Mouse (Mus musculus) T-cell, adult 66 days (primary cell): ENCODE results near the gene Cpsf7. TPM values are rescaled to one million over a fixed set of nuclear protein-coding genes. Genes with fewer than 3 reads are reported as not detected.

ENCODE experiments used
- total RNA-seq, 2 experiments: library from RNA; stranded (reverse); gene quantifications; 3 replicates in 1 of 2; 4 replicates in 1 of 2; pipeline ENCODE4 v1.2.4; 2023

Gene Cpsf7
- 100 to 1,000 TPM; 126 to 129 TPM for total RNA-seq

DNA sequence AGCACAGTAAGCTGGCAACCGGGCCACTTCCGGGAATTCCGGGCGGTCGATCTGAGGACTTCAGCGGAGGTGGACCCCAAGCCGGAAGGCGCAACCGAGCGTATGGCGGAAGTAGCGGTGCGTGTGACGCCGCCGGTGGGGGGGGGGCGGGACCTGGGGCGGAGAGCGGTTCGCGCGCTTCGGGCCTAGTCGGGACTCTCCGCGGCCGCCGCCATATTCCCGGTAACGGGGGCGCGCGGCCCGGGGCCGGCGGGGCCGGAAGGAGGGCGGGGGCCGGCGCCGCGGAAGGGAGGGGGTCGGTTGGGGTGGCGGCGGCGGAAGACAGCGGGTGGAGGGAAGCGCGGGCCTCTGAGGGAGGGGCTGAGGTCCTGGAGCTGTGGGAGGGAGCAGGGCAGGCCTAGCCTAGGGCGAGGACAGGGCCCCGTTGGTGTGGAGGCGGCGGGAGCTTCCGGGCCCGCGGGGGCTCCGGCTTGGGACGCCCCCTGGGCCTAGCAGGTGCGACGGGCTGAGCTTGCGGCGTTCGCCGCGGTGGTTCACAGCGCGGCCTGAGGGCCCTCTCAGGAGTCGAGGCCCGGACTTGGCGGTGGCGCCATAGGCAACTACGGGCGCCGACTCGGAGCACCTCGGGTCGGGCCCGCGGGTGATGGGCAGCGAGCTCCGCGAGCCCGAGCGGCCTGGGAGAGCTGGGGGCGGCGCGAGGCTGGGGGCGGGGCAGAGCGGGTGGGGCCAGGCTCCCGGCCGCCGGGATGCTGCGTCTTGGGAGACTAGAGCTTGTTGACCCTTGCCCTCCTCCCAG lies at the start of gene Cpsf7:
TSS of gene Cpsf7 (plus strand) at position 161 of the 796 bp plus-strand sequence.

DNA sequence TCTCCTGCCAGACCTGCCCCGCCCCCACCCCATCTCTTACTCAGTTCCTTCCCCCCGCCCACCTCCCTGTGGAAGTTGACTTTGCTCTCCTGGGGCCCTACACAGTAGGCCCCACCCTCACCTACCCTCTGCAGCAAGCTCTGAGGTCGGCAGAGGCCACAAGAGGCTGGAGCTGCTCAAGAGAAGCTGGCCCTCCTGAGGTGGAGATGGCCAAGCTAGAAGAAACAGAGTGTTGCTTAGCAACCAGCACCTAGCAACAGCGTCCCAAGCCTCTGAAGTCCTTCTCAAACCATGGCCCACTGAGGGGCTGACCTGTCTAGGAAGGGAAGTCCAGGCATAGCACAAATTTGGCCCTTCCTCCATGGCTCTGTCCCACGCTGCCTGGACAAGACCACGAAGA lies 42.4 kb upstream of the Cpsf7 start, which contains the start of gene Ppp1r32:
TSS of gene Ppp1r32 (minus strand) at position 226 of the 400 bp plus-strand sequence.

DNA sequence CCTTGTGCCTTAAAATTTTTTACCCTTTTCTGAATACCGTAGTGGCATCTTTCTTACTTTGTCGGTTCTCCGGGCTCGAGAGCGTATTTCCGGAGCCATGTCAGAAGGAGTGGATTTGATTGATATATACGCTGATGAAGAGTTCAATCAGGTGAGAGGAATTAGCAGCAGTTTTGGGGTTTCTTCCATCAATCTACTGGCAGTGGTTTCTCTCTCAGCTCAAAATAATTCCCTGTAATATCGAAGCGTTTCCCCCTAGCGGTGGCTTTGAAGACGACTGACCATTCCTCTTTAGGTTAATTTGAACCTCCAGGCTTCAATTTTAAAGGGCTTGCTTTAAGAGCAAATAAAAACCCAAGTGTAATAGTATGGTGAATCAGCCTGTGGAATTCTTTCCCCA lies 844 bp downstream of the Cpsf7 start, which contains the start of gene Sdhaf2:
TSS of gene Sdhaf2 (minus strand) at position 233 of the 400 bp plus-strand sequence.

DNA sequence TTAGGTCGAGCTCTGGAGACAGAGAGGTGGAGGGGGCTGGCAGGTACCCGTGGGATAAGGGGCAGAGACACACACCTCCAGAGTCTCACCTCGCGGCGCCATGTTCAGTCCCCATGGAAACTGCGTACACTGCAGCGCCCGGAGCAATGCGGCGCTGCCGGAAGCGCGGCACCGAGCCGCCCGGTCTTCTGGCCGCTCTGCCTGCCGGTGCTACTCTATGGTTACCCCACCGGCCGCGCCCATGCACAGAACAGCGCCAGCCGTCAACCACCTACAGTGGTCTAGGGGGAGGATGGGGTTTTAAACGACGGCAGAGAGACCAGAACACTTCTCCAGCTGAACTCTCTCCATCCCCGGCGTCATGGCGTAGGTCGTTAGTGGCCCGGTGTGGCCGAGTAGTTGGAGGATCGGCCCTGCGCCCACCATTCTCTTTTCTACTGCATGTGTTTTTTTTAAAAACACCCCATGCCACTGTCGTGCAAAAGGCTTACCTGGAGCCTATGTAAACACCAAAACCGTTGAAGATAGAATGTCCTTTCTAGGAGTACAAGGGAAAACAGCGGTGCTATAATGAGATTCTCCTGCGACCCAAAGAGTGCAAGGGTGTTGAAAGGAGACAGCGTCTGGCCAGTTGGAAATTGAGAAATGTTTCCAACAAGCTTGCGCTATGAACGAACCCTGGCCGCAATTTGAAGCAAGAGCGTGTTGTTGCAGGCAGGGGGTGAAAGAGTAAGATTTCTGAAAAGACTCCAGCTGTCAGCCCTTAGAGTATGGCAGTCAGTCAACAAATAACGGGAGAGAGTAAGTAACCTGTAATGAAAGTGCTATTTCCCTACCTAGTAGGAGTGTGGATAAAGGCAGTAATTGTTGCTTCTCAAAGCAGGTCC lies 30.8 kb downstream of the Cpsf7 start, which contains the start of gene Tmem216:
TSS of gene Tmem216 (minus strand) at position 615 of the 887 bp plus-strand sequence.

DNA sequence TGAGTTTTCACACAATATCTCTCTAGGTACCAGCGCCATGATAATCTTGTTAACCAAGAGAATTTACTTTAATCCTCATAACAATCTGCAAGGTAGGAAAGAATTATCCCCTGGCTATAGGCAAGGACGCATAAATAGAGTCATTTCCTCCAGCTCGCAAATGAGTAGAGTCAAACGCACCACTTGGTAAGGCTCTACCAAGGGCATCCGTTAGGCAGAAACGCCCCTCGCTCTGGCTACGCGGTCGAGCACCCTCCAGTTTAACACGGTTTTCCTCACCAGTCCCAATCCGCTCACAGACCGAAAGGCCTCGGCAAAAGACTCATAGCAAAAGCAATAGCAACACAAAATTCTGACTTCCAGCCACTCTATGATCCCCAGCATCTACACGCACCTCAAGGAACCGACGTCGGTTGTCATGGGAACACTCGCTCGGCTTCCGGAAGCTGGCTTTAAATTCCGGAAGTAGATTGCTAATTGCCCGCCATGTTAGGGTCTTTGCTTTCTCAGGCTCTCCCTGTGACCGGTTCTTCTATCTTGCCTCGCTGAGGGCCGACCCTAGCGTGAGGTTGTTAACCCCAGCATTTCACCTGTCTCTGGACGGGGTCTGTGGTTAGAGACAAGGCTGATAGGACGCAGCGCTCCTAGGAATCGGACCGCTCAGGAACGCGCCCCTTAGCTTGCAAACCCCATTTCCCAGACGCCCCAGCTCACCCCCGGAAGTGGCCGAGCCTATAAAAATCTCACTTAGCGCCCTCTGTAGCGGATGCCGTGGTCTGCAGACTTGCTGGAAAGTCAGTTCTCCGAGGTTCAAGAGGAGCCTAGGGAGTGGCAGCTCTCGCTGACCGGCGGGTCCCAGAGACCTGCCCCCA lies 51.9 kb downstream of the Cpsf7 start, which contains the start of the genes Cyb561a3 and Tmem138:
TSS of gene Cyb561a3 (plus strand) at position 483 of the 872 bp plus-strand sequence.
TSS of gene Tmem138 (minus strand) at position 673 of the 872 bp plus-strand sequence.

Other genes starting within 250 kb of the Cpsf7 start
- under 1 TPM in 1 of 2 experiments, not detected in 1; 0.09 TPM for gene Dagla, start 220.4 kb upstream of the Cpsf7 start, total RNA-seq
- gene Syt7, start 136.2 kb upstream of the Cpsf7 start, total RNA-seq = not detected
- not detected for gene Lrrc10b, start 67.8 kb upstream of the Cpsf7 start, total RNA-seq
- gene Ppp1r32, start 42.3 kb upstream of the Cpsf7 start, total RNA-seq = 1 to 10 TPM; 3.4 to 5.6 TPM
- gene Sdhaf2, start 876 bp downstream of the Cpsf7 start, total RNA-seq = 10 to 100 TPM; 45.5 to 47.4 TPM
- gene Tmem216, start 31.0 kb downstream of the Cpsf7 start, total RNA-seq = 1 to 10 TPM; 7.3 to 8.1 TPM
- gene Cyb561a3, start 51.9 kb downstream of the Cpsf7 start, total RNA-seq = 10 to 100 TPM; 20.7 to 25.6 TPM
- 1 to 10 TPM; 5.9 to 6.6 TPM for gene Tmem138, start 52.1 kb downstream of the Cpsf7 start, total RNA-seq
- 100 to 1,000 TPM; 193 to 213 TPM for gene Ddb1, start 80.1 kb downstream of the Cpsf7 start, total RNA-seq
- 1 to 10 TPM; 9.2 to 9.3 TPM for gene Tkfc, start 80.4 kb downstream of the Cpsf7 start, total RNA-seq
- gene Vwce, start 108.9 kb downstream of the Cpsf7 start, total RNA-seq = 1 to 10 TPM; 6.4 to 6.5 TPM
- gene Pga5, start 152.8 kb downstream of the Cpsf7 start, total RNA-seq = not detected
- gene Vps37c, start 163.5 kb downstream of the Cpsf7 start, total RNA-seq = 10 to 100 TPM; 18.3 to 20.8 TPM
- 100 to 1,000 TPM; 290 to 296 TPM for gene Cd5, start 213.7 kb downstream of the Cpsf7 start, total RNA-seq